Mouse (Mus musculus) limb, embryonic 14.5 days (tissue): ENCODE results near the gene Trp63. TPM values are rescaled to one million over a fixed set of nuclear protein-coding genes. Genes with fewer than 3 reads are reported as not detected.
A peak's percentile ranks its signal among the peaks of the same experiment; 100 is the strongest.

ENCODE experiments used
- ATAC-seq: fragments of 200-750 bp; cut with Nextera tagmentation; 2 replicates; pipeline ENCODE4 v1.8.0; 2017; ENCODE audit warnings: low read depth, moderate number of reproducible peaks, moderate TSS enrichment; ENCODE audit not compliant: low FRiP score
- DNase-seq: peaks from one replicate; pipeline ENCODE4 v3.0.0-alpha.2; 2015; ENCODE audit warnings: low spot score
- H3K27ac ChIP-seq: fragments of 300-500 bp; sonication (generic); replicated peaks from 2 replicates; pipeline ENCODE4 v1.5.1; 2014; ENCODE audit warnings: low read depth, mild to moderate bottlenecking, low read length, moderate library complexity, mixed read lengths
- H3K27me3 ChIP-seq: fragments of 300-500 bp; sonication (generic); 2 replicates; pipeline ENCODE4 v1.6.1; 2014; ENCODE audit warnings: low read length, mixed read lengths; ENCODE audit not compliant: control insufficient read depth, insufficient read depth
- H3K36me3 ChIP-seq: fragments of 300-500 bp; sonication (generic); 2 replicates; pipeline ENCODE4 v1.6.1; 2014; ENCODE audit warnings: mild to moderate bottlenecking, low read length, moderate library complexity, mixed read lengths; ENCODE audit not compliant: control insufficient read depth, insufficient read depth
- H3K4me1 ChIP-seq: fragments of 300-500 bp; sonication (generic); 2 replicates; pipeline ENCODE4 v1.6.1; 2014; ENCODE audit warnings: antibody characterized with exemption, low read length, mixed read lengths; ENCODE audit not compliant: control insufficient read depth, insufficient read depth
- H3K4me2 ChIP-seq: fragments of 300-500 bp; sonication (generic); replicated peaks from 2 replicates; pipeline ENCODE4 v1.6.1; 2014; ENCODE audit warnings: low read depth, mild to moderate bottlenecking, low read length, moderate library complexity; ENCODE audit not compliant: severe bottlenecking
- H3K4me3 ChIP-seq: fragments of 300-500 bp; sonication (generic); replicated peaks from 2 replicates; pipeline ENCODE4 v1.5.1; 2014; ENCODE audit warnings: low read length
- H3K9ac ChIP-seq: fragments of 300-500 bp; sonication (generic); 2 replicates; pipeline ENCODE4 v1.6.1; 2014; ENCODE audit warnings: mild to moderate bottlenecking, low read depth, low read length, moderate library complexity; ENCODE audit not compliant: severe bottlenecking
- H3K9me3 ChIP-seq: fragments of 300-500 bp; sonication (generic); 2 replicates; pipeline ENCODE4 v1.6.1; 2016; ENCODE audit warnings: low read length; ENCODE audit not compliant: control insufficient read depth
- POLR2A ChIP-seq: fragments of 200-500 bp; IDR thresholded peaks from 2 replicates; pipeline ENCODE4 v1.8.0; 2012; ENCODE audit warnings: inconsistent platforms, mild to moderate bottlenecking, moderate library complexity, borderline replicate concordance; ENCODE audit not compliant: insufficient read depth, insufficient read length; ENCODE audit errors: extremely low read depth
- WGBS: fragments of 180-500 bp; shearing (Covaris S2); extraction: QIAGEN DNeasy Blood & Tissue Kit; methylation state at CpG from one replicate; pipeline ENCODE4 v1.1.7; 2014; 5-methylcytosine and 5-hydroxymethylcytosine counted together
- polyA plus RNA-seq, 2 experiments: library from polyadenylated mRNA; depleted of rRNA in 1 of 2; stranded (reverse) in 1 of 2; unstranded in 1 of 2; fragments of >200 nt; fragmentation: Nextera tagmentation in 1 of 2; extraction: Ambion mirVana in 1 of 2; gene quantifications; 2 replicates each; pipeline versions ENCODE4 v1.2.1 to v1.2.3; 2012 to 2014

Trp63 gene
- polyA plus RNA-seq, 2 experiments = 27.6 to 58.6 TPM

DNA sequence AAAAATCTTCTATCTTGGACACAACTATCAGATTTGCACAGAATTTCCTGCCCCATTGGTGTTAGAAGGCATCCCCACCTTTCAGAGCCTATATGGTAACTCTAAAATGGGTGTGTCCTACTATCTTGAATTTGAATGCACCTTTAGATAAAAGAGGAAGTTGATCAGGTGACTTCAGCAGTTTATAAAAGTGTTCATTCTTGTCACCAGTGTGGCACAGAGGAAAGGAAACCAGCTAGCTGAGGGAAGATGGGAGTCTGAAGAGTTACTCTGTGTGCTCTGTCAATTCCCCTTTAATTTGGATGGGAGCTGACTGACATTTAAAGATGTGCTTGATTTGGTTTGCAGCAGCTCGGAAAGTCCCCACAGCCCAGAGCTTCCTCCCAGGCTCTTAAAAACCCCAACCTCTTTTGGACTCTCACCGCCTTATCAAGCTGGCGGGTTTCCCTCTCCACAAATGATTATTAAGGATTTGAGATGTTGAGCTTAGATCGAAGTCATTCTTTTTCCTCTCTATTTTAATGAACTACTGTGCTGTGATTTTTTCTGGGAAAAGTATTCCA is 114.2 kb downstream of the Trp63 start:
- DNase-seq (no peak), ATAC-seq (no peak)
- Histone ChIP-seq H3K27ac (no peak overlapping the region), H3K4me1 (no peaks in the 10 kb centered on the region), H3K9me3 (no peaks in the 10 kb centered on the region), H3K36me3 (no peaks in the 10 kb centered on the region), H3K4me3 (no peak overlapping the region), H3K4me2 (no peak overlapping the region), H3K9ac (no peak overlapping the region), H3K27me3 (no peaks in the 10 kb centered on the region)
- TF ChIP-seq POLR2A = no peak
- WGBS = 74% methylated on average over 4 of the region's 4 CpGs

DNA sequence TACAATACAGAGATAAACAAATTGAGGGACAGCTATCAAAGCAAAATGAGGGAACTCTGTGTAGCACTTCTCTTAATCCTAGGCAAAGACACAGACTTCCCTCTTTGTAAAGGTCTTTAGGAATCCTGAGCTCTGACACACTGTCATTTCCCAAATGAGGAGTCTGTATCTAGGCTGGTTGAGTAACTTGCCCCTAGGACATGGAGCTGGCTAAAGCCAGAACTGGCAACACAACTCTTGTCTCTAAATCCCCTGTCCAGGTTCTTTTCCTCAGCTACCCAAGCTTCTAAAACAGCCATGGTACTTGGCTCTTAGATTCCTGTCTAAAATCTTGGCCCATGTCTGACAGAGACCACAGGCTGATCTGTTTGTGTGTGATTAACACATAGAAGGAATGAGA is 116.1 kb downstream of the Trp63 start:
- DNase-seq = no peak
- H3K4me2 ChIP-seq = no peak overlapping the region
- H3K9me3 ChIP-seq = no peaks in the 10 kb centered on the region
- H3K36me3 ChIP-seq = no peaks in the 10 kb centered on the region
- H3K4me3 ChIP-seq = no peak overlapping the region
- no peaks in the 10 kb centered on the region for H3K27me3 ChIP-seq
- no peak for ATAC-seq
- TF ChIP-seq POLR2A = no peak
- H3K27ac ChIP-seq = no peak overlapping the region
- no peaks in the 10 kb centered on the region for H3K4me1 ChIP-seq
- no peak overlapping the region for H3K9ac ChIP-seq

DNA sequence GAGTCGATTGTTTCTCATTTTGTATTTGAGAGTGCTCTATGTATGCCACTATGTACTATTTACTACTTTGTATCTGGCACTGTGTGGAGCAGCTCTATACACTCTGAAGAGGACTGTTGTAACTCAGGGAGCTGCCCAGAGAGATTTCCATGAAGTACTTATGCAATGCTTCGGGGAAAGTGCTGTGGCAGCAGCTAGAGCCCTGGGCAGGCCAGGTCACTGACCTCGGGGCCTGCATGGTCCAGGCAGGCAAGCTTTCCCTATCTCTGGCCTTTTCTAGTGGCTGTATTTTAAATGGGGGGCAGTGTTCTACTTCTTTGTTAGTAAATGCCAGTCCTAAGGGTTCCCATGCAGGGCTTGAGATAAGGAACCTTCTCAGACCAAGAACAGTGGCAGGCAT is 121.4 kb downstream of the Trp63 start:
- H3K9me3 ChIP-seq = no peaks in the 10 kb centered on the region
- no peak overlapping the region for H3K4me2 ChIP-seq
- H3K27ac ChIP-seq = no peak overlapping the region
- H3K4me1 ChIP-seq = no peaks in the 10 kb centered on the region
- no peaks in the 10 kb centered on the region for H3K36me3 ChIP-seq
- H3K27me3 ChIP-seq = no peaks in the 10 kb centered on the region
- 60% methylated on average over 3 of the region's 3 CpGs for WGBS
- no peak overlapping the region for H3K9ac ChIP-seq
- no peak for TF ChIP-seq POLR2A
- no peak overlapping the region for H3K4me3 ChIP-seq
- no peak for DNase-seq
- ATAC-seq = no peak

DNA sequence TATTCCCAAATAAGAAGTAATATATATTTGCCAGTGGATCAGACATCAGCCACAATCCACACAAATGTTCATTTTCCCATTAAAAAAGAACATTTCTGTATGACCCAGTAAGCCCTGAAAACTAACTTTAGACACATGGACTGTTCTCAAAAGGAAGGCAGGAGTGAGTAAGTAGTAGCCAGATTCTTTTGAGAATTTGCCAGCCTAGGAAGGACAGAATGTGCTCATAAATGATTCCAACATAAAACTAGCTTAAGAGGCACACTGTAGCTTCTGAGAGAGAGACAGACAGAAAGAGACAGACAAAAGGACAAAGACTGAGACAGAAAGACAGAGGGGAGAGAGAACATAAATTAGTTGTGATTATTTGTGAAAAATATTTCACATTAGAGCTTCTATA is 123.6 kb downstream of the Trp63 start:
- no peak for TF ChIP-seq POLR2A

DNA sequence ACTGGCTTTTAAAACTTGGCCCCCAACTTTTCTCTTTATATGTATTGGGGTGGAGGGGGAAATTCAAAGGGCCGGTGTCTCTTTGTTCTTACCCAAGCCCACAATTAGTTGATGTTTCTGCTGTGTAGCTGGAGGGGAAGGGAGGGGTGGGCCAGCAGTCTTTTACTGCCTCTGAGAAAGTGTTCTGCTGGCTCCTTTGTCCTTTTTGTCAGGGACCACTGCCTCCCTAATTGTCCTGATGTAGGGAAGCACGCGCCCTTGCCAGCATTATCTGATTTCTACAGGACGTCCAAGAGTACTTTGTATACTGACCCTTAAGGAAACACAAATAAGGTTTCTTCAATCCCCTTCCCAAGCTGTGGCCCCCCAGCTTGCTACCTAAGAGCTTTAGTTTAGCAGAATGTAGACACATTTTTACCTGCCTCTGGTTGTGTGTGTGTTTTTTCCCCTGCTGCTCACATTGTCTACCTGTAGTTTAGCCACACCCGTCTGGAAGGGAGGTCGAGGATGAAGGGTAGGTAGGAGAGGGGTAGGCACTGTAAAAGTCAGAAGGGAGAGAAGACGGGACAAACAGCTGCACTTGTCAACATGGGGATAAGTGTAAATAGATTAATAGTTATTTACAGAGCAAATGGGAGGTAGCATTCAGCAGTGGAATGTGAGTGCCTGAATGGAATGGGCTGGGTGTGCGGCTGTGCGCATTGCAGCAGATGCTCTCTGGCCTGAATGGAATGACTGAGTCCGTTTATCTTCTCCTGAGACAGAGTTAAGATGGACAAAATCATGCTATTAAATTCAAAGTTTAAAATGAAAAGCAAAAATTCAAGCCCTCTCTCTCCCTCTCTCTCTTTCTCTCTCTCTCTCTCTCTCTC is 134.4 kb downstream of the Trp63 start:
- no peak for TF ChIP-seq POLR2A
- 33% methylated on average over 10 of the region's 10 CpGs for WGBS

More for the DNA sequence above, 123.6 kb downstream of the Trp63 start:
- Histone ChIP-seq H3K27ac (no peak overlapping the region), H3K36me3 (no peaks in the 10 kb centered on the region), H3K9me3 (no peaks in the 10 kb centered on the region), H3K4me1 (no peaks in the 10 kb centered on the region), H3K4me2 (no peak overlapping the region), H3K4me3 (no peak overlapping the region), H3K27me3 (no peaks in the 10 kb centered on the region), H3K9ac (no peak overlapping the region)
- DNase-seq (no peak), ATAC-seq (no peak)

More for the DNA sequence above, 134.4 kb downstream of the Trp63 start:
- Histone ChIP-seq H3K4me3 (no peak overlapping the region), H3K27ac (no peak overlapping the region), H3K27me3 (no peaks in the 10 kb centered on the region), H3K4me1 (no peaks in the 10 kb centered on the region), H3K4me2 (no peak overlapping the region), H3K9ac (no peak overlapping the region), H3K9me3 (no peaks in the 10 kb centered on the region), H3K36me3 (no peaks in the 10 kb centered on the region)
- ATAC-seq (0 out of 2 replicates have a peak, but pooled peaks have one; percentile 37), DNase-seq (no peak)
